Mouse (Mus musculus): ENCODE data around the gene Sval3. TPM values are rescaled to one million over a fixed set of nuclear protein-coding genes. Genes with fewer than 3 reads are reported as not detected.

Sval3 gene
- not detected in 2 replicates for polyA plus RNA-seq (2015; fragmentation: Nextera tagmentation; extraction: Ambion mirVana)

DNA sequence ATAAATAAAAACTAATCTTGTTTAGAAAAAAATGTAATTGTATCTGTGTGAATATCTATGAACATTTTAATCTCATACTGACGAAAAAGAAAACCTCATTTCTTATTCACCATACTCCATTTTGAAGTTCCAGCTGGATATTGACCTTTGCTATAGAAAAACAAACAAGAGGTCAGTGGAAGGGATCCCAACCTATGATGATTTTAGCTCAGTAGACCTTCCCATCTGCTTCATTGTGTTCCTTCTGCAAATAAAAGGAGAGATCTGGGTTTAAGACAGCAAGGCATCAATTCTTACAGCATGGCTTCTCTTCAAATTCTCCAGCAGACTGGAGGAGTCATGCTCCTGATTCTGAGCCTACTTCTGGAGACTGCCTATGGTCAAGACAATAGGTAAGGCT is at the start of gene Sval3:
Sval3 (plus strand) TSS at position 301 of the 400 bp plus-strand sequence.
- H3K27me3 ChIP-seq: no peaks in the 10 kb centered on the region
- H3K27ac ChIP-seq: no peak within 1 kb of the TSS
- H3K9me3 ChIP-seq (replicated peaks): no peaks in the 10 kb centered on the region
- H3K4me1 ChIP-seq (replicated peaks): no peaks in the 10 kb centered on the region
- ATAC-seq (replicated peaks; ENCODE audit: insufficient number of reproducible peaks, insufficient read depth, low FRiP score, low read depth): no peak
- H3K4me2 ChIP-seq: no peak within 1 kb of the TSS
- no peak within 1 kb of the TSS for H3K4me3 ChIP-seq
- 50% methylated on average over 1 of the region's 1 CpGs for WGBS
- H3K36me3 ChIP-seq: no peaks in the 10 kb centered on the region
- no peak within 1 kb of the TSS for H3K9ac ChIP-seq

DNA sequence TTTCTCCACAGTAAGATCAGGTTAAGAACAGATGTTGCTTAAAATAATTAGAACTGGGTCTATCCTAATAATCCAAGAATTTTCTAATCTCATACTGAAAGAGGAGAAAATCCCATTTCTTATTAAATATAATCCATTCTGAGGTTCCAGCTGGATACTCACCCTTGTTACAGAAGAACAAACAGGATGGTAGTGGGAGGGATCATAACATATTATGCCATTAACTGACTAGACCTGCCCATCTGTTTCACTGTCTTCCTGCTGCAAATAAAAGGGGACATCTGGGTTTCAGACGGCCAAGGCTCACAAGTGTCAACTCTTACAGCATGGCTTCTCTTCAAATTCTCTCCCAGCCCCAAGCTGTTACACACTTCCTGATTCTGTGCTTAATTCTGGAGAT is 16.6 kb upstream of the Sval3 start, which contains the start of gene Sval1:
Sval1 (plus strand) TSS at position 301 of the 400 bp plus-strand sequence.
- ATAC-seq (replicated peaks; ENCODE audit: insufficient number of reproducible peaks, insufficient read depth, low FRiP score, low read depth): no peak
- no peaks in the 10 kb centered on the region for H3K4me1 ChIP-seq (replicated peaks)
- H3K9me3 ChIP-seq (replicated peaks): no peaks in the 10 kb centered on the region
- no peak within 1 kb of the TSS for H3K9ac ChIP-seq
- H3K27me3 ChIP-seq: no peaks in the 10 kb centered on the region
- H3K36me3 ChIP-seq: no peaks in the 10 kb centered on the region
- WGBS: 63% methylated on average over 1 of the region's 1 CpGs
- no peak within 1 kb of the TSS for H3K27ac ChIP-seq
- H3K4me3 ChIP-seq: no peak within 1 kb of the TSS
- H3K4me2 ChIP-seq: no peak within 1 kb of the TSS

Other genes with a start within 250 kb of the Sval3 start
- gene Olfr459, start 193.0 kb upstream of the Sval3 start, polyA plus RNA-seq (2015; fragmentation: Nextera tagmentation; extraction: Ambion mirVana): not detected in 2 replicates
- not detected in 2 replicates for gene Pip, start 120.6 kb upstream of the Sval3 start, polyA plus RNA-seq (2015; fragmentation: Nextera tagmentation; extraction: Ambion mirVana)
- gene Sval2, start 115.2 kb upstream of the Sval3 start, polyA plus RNA-seq (2015; fragmentation: Nextera tagmentation; extraction: Ambion mirVana): not detected in 2 replicates
- gene Sval1, start 16.5 kb upstream of the Sval3 start, polyA plus RNA-seq (2015; fragmentation: Nextera tagmentation; extraction: Ambion mirVana): not detected in 2 replicates
- gene Sva, start 70.3 kb downstream of the Sval3 start, polyA plus RNA-seq (2015; fragmentation: Nextera tagmentation; extraction: Ambion mirVana): not detected in 2 replicates
- gene Tas2r139, start 172.8 kb downstream of the Sval3 start, polyA plus RNA-seq (2015; fragmentation: Nextera tagmentation; extraction: Ambion mirVana): not detected in 2 replicates
- not detected in 2 replicates for gene Tas2r144, start 247.2 kb downstream of the Sval3 start, polyA plus RNA-seq (2015; fragmentation: Nextera tagmentation; extraction: Ambion mirVana)